Mouse (Mus musculus) right cerebral cortex, postnatal 10 days (tissue): ENCODE results near the gene Pigc.
A peak's percentile ranks its signal among the peaks of the same experiment; 100 is the strongest.

Source experiments
- DNase-seq, 2 experiments: peaks; one replicate each; pipeline ENCODE4 v3.0.0; 2021; ENCODE audit warnings: low spot score in 2 of 2

Pigc gene

GRCm38 (mm10) chr1:161976255-161977182, 7.5 kb downstream of the Pigc start:
- DNase-seq, result peak; percentile 83 to 86

GRCm38 (mm10) chr1:161977331-161977730, 8.3 kb downstream of the Pigc start:
- peak in 1 of 2 experiments; percentile 15 for DNase-seq

- DNase-seq, result no peak
These were observed 9.3 kb downstream of the Pigc start for GRCm38 (mm10) chr1:161978173-161978700.

GRCm38 (mm10) chr1:161979536-161979935, 10.6 kb downstream of the Pigc start, which contains the start of gene 4930558K02Rik:
4930558K02Rik (minus strand) TSS chr1:161979636.
- no peak for DNase-seq

- no peak for DNase-seq
These were observed 11.1 kb downstream of the Pigc start for GRCm38 (mm10) chr1:161980046-161980445.

- peak in 1 of 2 experiments; percentile 4 for DNase-seq
These were observed 11.8 kb downstream of the Pigc start for GRCm38 (mm10) chr1:161980626-161981298.

GRCm38 (mm10) chr1:161983451-161983850, 14.5 kb downstream of the Pigc start:
- no peak for DNase-seq

GRCm38 (mm10) chr1:161983979-161984566, 15.1 kb downstream of the Pigc start:
- DNase-seq, result no peak

- no peak for DNase-seq
These were observed 21.9 kb downstream of the Pigc start for GRCm38 (mm10) chr1:161990684-161991578.

- no peak for DNase-seq
These were observed 22.9 kb downstream of the Pigc start for GRCm38 (mm10) chr1:161991846-161992245.

GRCm38 (mm10) chr1:161992389-161992788, 23.4 kb downstream of the Pigc start:
- DNase-seq, result no peak

- no peak for DNase-seq
These were observed 29.8 kb downstream of the Pigc start for GRCm38 (mm10) chr1:161998781-161999180.

GRCm38 (mm10) chr1:161999338-161999737, 30.4 kb downstream of the Pigc start:
- DNase-seq, result no peak

GRCm38 (mm10) chr1:161999882-162000371, 30.9 kb downstream of the Pigc start:
- peak; percentile 77 to 90 for DNase-seq

- no peak for DNase-seq
These were observed 32.3 kb downstream of the Pigc start for GRCm38 (mm10) chr1:162001328-162001727.

GRCm38 (mm10) chr1:162003729-162004517, 34.9 kb downstream of the Pigc start:
- DNase-seq, result no peak

GRCm38 (mm10) chr1:162004518-162004780, 35.5 kb downstream of the Pigc start:
- DNase-seq, result no peak

- DNase-seq, result peak in 1 of 2 experiments; percentile 43
These were observed 36.1 kb downstream of the Pigc start for GRCm38 (mm10) chr1:162004821-162005770.

- DNase-seq, result no peak
These were observed 37.1 kb downstream of the Pigc start for GRCm38 (mm10) chr1:162006109-162006508.
